Mouse (Mus musculus) liver, adult (tissue): ENCODE data around the gene Prex1.
A peak's percentile ranks its signal among the peaks of the same experiment; 100 is the strongest.

Source experiments
- GATA4 ChIP-seq: IDR thresholded peaks from 2 replicates; pipeline ENCODE4 v1.6.1; 2014; ENCODE audit warnings: mild to moderate bottlenecking, low read length; ENCODE audit not compliant: insufficient replicate concordance

Prex1 gene

DNA sequence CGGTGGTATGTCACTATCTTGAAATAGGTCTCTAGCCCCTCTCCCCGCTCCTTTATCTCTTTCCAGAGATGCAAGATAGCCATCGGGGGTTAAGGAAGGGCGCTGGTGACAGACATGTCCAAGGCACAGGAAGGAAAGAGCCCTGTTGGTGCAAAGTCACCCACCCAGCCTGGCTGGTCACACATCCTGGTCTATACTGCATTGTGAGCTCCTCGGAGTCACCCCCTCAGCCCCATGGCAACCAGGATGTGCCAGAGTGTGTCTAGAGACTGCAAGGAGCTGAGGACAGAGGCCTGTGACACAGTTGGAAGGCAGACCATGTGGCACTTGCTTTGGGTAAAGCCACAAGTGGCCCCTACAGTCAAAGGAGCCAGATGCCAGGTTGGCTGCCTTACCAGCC lies 94.4 kb downstream of the Prex1 start:
- TF ChIP-seq GATA4 = no peak

DNA sequence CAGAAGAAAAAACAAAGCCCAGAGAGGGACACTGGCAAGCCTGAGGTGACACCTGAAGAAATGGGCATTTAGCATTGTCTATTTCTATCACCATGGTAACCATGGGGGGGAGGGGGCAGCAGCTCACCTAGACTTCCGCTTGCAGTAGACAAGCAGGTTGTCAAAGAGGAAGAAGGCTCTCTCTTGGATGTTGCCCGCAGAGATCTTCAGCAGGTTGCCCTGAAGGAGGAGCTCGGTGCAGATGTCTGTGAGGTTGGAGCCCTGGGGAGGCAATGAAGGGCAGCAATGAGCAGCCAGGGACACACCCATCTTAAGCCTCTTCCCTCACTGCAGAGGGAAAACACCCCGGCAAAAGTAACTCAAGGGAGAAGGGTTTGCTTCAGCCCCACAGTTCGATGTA lies 95.9 kb downstream of the Prex1 start:
- no peak for TF ChIP-seq GATA4

DNA sequence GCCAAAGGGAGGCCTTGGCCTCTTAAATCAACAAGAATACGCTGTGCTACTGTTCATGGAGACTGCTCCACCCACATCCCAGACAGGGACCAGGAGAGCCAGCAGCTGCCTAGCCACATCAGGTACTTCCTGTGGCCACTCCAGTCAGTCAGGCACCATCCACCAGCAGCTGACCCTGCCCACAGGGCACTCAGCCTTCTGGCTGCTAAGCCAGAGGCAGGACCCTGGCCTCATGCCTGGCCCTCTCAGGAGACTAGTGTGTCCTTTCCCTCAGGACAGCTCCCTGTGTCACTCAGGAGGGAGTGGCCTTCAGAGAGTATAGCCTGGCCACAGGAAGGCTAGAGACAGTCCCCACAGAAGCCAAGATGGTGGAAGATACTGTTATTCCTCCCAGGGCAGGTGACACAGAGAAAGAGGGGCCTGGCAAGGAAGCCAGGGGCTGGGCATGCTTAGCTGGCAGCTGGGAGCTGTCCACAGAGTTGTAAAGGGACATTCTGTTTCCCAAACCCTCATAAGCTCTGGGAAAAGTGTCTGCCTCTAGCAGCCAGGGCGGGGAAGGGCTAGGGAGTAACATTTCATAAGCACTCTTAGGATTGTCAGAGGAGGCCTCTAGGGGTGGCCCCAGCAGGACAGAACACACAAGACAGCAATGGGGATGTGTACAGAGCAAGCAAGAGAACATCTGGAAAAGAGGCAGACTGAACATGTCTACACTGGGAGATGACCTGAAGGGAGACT lies 98.1 kb downstream of the Prex1 start:
- no peak for TF ChIP-seq GATA4

DNA sequence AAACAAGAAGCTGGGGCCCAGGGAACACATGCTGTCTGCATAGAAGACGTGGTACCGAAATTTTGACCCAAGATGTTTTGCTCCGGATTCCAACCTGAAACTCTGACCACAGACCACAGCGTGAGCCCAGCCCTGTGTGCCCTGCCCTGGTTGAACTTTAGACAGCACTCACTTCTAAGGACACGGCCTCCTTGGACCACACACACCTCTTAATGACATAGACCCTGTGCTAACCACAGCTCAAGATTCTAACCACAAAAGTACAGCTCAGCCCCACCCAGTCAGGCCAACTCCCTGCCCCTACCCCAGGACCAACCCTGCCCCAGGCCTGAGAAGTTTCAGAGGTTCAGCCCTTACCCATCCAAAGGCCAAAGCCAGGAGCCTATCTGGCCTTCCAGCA lies 103.4 kb downstream of the Prex1 start:
- no peak for TF ChIP-seq GATA4

DNA sequence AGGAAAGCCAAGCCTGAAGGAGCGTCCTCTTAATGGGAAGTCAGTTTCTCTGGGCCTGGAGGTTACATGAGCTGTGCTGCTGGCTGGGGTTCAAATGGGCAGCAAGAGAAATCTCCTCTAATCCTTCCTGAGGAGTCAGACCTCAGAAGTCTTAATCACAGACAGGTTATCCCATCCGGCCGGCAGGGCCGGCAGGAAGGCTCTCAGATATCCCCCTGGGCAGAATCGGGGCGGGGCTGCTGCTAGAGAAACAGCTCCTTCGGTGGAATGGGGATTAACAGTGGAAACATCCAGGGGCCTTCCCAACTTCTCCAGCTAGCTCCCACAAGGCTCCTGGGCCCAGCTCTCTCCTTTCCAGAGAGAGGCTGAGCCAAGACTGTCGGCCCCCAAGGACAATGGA lies 105.1 kb downstream of the Prex1 start:
- TF ChIP-seq GATA4 = peak; percentile 78; the same call in 1 of the 2 replicates

DNA sequence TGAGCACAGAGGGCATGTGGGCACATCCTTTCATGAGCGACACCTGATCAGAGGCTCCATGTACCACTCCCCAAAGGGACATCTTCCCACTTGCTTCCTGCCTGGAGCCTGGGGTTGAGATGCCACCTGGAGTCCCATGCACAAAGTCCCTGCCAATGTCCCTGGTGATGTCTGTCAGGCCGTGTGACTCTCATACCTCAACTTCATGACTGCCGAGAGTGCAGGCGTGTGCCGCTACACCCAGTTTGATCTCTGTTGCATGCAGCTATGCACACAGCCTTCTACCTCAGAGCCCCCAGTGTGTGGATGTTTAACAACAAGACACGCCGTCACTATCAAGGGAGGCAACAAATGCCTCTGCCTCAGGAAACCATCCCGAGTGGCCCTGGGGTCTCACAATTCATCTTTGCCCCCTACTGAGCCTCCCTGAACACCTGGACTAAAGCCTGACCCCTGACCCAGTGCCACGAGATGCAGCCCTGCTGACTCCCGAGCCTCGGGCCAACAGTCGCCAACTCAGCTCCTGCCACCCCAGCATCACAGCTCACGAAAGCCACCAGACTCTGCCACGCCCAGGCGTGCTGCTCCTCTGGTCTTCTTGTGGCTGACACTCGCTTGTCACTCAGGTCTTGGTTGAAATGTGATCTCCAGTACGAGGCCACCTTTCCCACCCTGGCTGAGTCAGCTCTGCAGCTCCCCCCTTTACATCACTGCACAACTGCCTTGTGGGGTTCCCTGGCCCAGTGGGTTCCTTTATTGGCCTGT lies 107.0 kb downstream of the Prex1 start:
- TF ChIP-seq GATA4 = no peak

DNA sequence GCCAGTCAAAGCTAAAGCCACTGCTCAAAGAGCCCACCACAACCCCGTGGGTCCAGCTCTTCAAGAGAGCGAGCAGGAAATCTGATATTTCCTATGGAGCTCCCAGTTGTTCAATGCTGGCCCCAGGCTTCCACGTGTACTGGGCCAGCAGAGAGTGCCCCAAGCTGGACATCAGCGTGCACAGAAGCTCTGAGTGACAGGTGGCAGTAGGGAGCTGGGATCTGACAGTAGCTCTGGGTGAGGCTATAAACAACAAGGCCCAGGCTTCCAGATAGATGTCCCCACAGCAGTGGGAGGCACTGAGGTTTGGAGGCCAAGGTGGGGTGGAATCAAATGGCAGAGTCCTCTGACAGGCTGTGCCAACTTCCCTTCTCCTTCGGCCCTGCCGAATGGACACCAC lies 107.6 kb downstream of the Prex1 start:
- no peak for TF ChIP-seq GATA4

DNA sequence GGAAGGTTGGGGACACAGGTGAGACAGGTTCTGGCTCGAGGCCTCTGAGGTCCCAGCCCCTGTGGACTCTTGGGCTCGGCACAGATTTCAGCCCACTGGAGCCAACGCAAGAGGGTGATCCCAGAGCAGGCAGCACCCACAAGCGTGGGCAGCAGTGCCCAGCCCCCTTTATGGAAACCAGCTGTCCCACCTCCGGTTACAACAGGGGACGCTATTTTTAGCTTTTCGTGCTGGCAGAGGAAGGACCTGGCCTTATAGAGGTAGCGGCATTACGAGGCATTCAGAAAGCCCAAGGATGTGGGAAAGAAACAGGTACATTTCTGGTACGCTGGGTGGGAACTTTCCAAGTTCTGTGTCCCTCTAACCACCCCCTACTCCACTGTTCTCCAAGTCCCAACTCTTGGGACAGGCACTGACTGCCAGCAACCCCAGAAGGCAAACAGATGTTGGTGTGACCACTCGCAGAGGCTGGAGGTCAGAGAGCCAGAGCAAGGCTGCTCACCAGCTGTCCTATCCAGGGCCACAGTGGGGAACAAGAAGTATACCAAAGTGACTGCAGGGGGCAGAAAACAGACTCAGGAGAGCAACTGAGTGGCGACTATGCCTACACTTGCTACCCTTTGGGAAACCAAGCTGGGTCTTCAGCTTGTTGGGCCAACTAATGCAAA lies 108.3 kb downstream of the Prex1 start:
- no peak for TF ChIP-seq GATA4

DNA sequence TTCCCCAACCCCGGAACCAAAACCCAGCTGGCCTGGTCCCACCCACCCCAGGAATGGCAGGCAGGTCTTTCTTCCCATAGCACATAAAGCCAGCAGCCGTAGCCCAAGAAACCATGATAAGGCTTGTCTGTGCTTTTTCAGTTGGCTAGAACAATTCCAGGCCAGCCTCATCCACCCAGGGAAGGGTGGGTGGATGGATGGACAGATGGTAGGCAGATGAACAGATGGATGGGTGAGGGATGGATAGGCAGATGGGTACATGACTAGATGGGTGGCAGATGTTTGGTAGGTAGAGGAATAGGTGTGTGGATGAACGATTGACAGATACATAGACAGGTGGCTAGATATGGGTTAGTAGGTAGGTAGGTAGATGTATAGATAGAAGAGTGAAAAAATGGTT lies 110.7 kb downstream of the Prex1 start:
- no peak for TF ChIP-seq GATA4

DNA sequence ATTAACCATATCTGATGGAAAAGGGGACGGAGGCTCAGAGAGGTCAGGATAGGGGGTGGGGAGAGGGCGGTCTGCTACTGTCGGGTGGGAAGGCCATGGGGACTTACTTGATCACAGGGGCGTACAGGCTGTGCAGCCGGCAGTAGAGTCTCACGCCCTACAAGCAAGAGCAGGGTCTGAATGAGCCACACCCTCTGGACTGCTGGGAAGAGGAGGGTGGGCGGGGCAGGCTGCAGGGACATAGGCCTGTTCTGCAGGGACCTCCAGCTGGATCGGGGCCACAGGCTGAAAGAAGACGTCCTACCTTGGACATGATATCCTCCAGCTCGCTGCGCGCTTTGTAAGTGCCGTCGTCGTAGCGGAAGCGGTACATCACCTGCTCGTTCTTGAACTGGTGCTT lies 112.2 kb downstream of the Prex1 start:
- TF ChIP-seq GATA4 = no peak

DNA sequence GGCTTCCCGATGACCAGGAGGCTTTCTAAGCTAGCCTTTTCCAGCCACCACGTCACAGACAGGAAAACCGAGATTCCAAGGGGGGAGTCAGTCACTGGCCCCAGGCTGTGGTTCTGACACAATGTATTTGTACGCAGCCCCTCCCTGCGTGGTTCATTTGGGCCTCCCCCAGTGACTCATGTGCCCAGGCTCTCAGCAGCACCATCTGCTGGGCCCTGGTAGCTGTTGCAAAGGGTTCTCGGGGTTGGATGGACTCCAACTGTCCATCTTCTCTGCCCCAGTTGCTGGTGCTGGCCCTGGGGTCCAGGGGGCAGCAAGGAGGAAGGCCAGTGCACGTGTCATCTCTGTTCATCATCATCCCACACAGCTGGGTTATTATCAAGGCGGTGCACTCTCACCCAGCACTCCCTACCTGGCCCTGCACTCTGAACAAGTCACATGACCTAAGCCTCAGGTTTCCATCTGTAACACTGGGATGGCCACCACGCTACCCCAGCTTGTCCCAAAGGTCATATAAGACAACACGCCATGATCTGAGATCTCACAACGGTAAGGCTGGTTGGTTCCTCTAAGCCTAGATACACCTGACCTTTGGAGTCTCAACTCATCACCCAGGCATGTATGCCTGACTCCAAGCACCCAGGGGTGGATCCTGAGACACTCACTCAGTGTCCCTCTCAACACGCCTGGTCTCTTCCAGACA lies 115.0 kb downstream of the Prex1 start:
- TF ChIP-seq GATA4 = no peak

DNA sequence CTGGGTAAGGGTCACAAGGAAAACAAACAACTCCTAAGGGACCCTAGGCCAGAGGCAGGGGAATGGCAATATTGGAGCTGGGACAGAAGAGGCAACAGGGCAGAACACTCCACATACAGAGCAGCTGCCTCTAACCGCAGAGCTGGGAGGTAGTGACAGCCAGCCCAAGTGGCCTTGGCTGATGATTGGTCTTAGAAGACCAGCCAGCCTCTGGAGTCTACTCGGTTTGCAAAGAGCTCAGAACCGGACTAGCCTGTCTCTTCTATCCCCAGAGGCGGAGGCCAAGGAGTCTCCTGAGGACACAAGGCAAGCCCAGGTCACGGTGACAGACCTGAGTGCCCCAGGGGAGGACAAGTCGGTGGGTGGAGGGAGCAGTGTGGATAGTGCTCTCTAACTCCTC lies 115.9 kb downstream of the Prex1 start:
- TF ChIP-seq GATA4 = no peak

DNA sequence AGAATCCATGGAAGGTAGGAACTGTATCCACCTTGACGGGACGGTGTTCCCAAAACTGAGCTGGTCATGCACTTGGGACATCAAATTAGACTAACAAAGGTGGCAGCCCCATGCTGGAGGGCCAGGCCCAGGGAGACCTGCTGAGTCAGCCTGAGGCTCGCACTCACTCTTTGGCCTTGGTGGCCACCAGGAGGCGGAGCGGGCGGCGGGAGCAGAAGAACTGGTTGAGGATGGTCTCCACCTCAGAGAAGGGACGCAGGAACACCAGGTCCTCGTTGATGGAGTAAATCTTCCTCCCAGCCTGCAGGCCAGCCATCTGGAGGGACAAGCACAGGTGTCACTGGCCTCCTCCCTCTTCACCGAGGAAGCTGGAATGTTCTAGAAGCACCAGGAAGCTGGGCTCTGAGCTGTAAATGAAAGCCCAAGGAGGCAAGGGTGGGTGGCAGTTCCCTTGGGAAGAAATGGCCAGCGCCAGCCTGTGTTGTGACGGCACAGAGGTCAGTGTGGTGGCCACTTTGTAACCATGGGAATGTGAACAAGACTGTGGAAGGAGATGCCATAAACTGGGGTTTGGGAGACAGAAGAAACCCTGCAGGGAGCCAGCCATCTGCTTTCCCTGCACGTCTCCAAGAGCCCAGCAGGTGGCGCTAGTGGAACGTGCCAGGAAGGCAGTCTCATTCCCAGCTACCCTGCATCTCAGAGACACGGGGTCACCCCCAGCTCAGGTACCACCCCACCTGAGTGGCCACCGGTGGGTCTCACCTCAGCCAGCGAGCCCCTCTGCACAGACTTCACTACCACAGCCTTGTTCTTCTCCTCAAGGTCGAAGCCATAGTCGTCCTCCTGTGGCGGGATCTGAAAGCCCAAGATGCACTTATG lies 121.4 kb downstream of the Prex1 start:
- no peak for TF ChIP-seq GATA4

DNA sequence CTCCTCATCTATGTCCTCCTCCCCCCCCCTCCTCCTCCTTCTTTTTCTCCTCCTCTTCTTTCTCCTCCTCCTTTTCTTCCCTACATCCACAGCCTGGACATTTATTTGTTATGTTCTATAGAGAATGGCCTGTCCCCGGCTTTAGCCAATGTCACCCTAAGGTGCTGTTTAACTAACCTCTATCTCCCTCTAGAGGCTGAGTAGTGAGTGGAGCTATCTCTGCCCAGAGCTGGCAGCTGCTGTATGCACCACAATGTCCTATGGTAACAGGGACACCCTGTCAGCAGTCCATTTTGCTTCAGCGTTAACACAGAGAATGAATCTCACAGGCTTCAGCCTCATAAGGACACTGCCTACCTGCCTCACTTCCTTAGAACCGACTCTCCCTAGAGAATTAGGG lies 129.1 kb downstream of the Prex1 start:
- TF ChIP-seq GATA4 = no peak
